Mouse (Mus musculus) thymus, postnatal 14 days (tissue): Measurements from ENCODE around the gene Ank3.

Experiments
- DNase-seq: peaks from one replicate; pipeline ENCODE4 v3.0.0; 2021

Gene Ank3

DNA sequence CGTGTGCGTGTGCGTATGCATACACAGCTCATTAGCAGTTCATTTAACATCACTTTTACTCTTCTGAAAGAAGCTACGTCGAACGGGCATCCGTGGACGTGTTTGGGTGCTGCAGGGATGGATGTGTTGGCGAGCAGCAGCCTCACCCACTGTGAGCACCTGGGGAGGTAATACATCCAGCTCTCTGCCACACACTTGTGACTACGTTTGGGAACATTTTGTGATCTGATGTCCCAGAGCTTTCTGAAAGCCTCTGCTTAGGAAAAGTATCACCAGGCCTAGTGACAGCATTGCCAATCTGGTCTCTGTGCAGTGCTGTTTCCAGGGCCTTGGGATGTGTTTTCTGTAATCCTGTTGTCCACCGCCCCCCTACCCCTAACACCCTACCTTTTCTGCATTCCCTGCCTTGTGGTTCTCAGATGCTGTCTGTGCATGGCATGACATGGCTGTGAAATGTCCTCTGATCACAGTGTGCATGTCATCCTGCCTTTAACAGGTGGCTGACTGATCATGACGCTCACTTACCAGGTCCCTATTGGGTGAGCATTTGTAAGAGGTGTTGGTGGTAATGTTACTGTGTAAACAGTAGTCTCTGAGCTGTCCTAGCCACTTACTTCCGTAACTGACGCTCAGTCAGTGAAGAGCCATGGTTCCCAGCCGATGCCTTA, 178.6 kb downstream of the Ank3 start:
- DNase-seq, result no peak

DNA sequence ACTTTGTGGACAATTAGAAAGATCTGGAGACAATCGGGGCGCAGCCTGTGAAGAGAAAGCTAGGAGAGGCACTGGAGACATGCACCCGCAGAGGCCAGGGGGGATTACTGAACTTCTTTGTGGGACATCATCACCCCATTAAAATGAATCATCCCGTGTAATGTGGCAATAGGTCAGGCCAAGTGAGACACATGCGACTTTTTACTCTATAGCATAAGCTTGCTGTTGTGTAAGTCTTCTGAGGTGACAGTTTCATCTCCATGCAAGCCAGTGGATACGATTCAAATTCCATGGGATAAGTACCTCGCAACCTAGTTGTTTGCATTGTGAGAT, 179.1 kb downstream of the Ank3 start:
- DNase-seq, result no peak

DNA sequence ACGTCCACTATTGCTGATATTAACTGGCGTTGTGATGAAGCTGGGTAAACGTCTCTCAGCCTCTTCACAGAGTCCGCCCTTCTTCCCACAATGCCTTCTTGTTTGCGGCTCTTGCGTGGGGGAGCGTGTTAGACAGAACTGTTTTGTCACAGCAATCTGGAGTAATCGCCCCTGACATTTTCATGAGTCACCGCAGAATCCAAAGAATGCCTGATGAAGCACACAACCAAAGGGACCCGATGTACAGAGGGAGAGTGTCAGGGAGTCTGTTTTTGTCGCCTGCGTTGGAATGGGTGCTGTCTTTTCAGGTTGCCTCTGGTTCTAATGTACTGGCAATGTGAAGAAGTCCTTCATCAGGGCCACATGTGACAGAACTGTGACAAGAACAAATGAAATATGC, 181.0 kb downstream of the Ank3 start:
- no peak for DNase-seq

DNA sequence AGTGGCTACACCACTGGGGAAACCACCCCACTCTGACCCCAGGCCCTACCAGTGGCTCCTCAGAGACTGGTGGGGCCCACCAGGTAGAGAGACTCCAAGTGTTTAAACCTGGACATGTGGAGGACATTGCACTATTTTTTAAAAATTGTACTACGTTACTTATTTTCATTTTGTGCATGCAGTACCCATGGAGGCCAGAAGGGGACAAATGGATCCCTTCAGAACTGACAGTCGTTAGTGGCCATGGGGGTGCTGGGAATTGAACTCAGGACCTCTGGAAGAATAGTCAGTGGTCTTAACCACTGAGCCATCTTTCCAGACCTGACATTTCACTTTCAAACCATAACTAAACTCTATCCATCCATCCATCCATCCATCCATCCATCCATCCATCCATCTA, 183.0 kb downstream of the Ank3 start:
- DNase-seq, result no peak

DNA sequence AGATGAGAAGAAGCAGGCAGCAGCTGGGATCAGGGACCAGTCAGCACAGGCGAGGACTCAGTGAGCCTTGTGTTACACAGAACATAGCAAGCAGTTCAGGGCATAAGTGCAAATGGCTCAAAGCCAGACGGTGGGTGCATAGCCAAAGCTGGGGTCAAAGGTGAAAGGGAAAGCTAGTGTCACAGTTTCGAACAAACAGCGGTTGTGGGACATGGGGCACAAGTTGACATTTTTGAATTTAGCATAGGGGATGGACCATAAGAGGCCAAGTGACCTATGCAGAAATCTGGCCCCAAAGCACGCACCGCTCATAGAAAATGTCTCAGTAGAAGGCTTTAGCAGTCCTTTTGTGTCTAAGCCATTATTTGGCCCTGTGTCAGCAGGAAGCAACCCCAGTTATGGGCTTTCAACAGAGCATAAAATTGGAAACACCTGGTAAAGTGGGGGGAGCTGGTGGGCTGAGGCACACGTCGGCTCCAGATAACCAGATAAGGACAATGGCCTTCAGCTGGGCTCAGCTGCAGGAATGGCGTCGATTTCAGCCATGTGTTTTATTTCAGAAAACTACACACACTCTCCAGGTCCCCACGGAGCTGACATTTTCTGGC, 185.4 kb downstream of the Ank3 start:
- DNase-seq, result no peak

DNA sequence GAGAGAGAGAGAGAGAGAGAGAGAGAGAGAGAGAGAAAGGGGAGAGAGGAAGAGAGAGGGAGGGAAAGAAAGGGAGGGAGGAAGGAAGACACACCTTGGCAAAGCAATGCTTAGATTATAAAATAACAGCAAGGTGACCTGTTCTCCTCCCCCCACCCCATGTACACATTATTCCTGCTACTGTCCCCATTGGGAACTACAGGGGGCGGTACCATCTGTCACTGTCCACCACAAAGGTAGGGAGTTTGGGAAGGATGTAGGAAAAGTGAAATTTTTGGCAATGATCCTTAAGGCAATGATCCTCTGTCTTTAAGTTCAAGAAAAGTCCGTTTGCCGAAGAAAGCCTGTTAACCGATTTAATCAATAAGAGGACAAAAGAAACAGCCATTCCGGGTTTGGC, 186.0 kb downstream of the Ank3 start:
- no peak for DNase-seq

DNA sequence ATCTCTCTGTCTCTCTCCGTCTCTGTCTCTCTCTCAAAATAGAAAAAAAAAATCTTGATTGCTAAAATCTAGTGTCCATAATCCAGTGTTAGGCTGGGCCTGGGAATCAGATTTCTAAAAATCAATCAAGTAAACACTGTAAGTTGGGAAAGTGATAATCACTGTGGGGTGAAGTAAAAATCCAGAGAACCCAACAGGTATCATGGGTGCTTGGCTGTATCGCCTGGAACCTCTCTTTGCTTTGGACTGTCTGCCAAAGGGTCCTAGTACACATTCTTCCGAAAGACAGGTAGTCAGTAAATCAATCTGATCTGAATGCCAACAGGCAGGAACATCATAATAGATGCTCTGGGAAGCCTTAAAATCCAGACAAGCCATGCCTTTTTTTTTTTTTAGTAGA, 186.7 kb downstream of the Ank3 start:
- DNase-seq, result no peak

DNA sequence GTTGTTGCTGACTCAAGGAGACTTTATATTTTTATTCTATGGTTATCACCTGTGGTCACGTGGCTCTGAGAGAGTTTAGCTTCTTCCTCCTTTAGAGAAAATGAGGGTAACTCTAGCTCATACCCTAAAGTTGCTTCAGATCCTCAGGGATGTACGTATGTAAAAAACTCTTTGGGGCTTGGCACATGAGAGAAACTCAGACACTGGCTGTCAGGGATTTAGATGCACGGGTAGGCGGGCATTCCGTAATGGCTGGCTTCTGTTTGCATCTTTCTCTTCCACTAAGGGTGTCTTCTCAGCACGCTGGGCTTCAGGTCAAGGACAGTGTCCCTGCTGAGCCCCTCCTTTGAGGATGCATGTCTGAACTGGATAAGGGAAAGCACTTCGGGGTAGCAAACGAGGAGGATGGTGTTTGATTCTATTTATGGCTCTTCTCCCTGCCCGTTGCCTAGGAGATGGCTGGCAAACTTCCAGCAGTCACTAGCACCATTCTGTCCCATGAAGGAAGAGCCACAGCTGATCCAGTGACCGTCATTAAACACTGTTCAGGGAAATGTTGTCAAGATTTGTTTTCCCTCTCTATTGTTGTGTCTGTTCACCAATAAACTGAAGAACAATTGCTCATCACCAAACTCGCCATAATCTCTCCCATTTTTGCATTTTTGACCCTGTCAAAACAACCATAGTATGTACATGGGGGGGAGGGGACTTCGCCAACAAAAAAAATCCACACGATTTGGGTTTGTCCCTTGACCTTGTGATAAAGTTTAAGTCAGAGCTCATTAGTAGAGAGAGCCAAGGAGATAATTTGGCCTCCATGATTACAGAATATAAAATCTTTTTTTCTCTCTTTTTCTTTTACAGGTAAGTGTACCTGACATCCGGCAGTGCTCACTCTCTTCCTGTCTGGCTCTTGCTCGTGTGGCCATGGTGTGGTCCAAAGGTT, 195.9 kb downstream of the Ank3 start:
- no peak for DNase-seq

DNA sequence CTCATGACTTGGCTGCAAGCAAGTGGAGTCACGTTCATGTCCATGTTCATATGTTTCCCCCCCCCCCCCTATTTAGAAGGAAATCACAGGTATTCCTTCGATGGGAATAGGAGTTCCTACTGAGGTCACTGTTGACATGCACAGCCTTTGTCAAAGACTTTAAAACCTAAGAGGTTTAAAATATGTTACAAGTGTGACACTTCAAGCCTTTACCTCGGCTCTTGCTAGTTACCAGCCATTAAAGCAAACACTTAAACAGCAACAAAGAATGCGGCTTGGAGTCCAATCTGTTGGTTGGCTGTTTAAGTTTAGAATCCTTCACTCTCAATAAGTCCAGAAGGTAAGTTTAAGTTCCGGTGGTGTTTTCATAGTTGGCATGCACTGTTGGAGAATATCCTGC, 196.9 kb downstream of the Ank3 start:
- no peak for DNase-seq

DNA sequence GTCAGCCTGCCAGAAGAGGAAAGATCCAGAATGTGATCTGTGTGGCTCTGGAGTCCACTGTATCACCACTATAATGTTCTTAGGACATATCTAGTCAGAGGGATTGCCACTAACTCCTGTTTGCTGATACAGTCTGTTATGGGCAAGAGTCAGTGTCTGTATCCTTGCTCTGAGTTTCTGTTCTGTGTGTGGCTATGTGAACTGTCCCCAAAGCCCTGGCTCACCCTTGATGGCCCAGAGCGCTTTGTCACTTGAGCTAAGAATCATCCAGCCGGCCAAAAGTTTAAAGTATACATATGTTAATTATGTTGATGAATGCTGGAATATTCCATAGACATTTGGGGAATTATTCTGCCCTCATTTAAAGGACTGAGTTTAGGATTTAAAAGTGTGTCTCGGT, 202.9 kb downstream of the Ank3 start:
- no peak for DNase-seq

DNA sequence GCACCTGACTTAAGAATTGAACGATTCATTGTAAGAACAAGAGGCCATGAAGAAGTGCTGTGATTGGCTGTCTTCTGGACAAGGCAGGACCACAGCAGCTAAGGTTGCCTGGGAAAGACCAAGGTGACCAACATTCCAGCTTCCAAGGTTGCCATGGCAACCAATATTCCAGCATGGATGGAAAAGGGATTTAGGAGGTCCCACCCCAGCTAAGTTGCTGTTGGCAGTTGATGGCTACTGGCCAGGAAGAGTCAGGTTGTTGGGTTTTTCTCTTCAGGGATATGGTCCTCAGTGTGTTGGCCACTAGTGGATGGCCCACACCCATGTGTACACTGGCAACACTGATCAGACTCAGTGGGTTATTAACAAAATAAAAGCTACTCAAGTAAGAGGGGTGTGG, 204.1 kb downstream of the Ank3 start:
- no peak for DNase-seq

DNA sequence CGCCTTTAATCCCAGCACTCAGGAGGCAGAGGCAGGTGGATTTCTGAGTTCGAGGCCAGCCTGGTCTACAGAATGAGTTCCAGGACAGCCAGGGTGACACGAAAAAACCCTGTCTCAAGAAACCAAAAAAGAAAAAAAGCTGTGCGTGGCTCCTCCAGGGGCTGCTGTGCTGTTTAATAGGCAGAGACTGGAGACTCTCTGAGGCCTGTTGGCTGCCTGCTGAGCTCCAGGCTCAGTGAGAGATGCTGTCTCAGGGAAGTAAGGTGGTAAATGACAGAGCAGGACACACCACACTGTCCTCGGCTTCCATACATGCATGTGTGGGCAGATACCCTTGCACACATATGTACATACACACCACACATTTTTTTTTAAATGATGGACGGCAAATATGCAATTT, 206.0 kb downstream of the Ank3 start:
- no peak for DNase-seq

DNA sequence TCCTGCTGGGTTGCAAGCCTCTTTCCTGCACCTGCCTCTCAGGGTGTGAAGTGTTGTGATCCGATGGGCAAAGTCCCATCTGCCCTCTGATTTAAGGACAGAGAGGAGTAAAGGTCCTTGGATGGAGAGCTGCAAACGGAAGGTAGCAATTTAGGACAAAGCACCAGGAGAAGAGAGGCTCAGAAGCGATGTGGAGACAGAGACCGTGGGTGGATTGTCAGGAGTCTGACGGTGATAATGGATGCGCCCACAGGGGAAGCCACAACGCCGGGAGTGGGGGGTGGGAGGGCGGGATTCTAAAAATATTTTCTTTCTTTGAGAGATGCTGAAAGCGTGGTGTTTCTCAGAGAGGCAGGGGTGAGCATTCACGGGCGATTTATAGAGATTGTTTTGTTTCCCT, 206.6 kb downstream of the Ank3 start:
- no peak for DNase-seq

DNA sequence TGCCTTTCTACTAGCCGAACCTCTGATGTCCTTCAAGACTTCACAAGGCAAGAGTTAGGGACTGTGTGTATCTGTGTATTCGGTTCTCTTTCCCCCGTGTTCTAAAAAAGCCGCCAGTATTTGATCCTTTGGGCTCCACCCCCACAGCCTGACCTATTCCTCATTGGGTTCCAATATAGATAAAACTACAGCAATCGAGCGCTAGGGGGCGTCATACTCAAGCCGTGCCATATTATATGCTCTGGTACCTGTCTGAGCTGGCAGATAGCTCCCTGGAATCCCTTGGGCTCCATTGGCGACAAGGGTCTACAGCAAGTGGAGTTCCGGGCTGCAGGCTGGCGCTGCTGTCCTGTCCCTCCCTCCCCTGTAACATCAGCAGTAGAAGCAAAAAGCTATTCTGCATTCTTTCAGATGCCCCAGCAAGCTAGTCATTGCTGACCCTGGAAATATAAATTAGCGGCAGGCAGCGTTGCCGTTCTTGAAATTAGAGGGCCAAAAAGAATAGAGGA, 209.1 kb downstream of the Ank3 start:
- no peak for DNase-seq

DNA sequence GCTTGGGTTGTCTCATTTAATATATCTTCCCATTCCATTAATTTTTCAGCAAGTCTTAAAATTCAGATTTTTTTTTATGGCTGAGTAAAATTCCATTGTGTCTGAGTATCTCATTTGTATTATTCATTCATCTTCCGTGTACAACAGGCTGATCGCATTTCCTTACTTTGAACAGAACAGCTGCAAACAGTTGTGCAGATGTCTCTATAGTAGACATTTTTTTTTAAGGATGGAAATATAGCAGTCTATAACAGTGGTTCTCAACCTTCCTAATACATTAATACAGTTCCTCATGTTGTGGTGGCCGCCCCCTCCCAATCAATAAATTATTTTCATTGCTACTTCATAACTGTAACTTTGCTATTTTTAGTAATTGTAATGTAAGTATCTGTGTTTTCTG, 212.7 kb downstream of the Ank3 start:
- DNase-seq, result no peak

DNA sequence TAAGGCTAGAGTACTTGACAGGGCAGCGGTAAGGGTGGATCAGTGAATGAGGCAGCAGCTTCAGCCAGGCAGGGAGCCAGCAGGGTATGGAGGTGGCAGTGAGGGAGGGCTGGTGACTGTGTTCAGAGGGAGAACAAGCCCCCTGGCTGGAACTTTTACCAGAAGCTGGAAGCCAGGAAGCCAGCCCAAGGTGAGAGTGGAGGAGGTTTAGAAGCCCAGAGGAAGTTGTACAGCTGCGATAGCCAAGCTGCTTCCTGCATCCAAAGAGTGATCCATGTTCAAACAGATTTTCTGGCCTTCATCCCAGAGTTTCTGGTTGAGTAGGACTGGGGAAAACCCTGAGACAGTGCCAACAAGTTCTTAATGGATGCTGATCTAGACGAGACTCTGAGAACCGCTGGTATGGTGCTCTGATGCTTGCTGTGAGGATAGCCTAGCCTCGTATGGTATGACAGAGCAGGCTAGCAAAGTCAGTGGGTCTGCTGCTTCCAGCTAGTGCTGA, 213.3 kb downstream of the Ank3 start:
- no peak for DNase-seq

DNA sequence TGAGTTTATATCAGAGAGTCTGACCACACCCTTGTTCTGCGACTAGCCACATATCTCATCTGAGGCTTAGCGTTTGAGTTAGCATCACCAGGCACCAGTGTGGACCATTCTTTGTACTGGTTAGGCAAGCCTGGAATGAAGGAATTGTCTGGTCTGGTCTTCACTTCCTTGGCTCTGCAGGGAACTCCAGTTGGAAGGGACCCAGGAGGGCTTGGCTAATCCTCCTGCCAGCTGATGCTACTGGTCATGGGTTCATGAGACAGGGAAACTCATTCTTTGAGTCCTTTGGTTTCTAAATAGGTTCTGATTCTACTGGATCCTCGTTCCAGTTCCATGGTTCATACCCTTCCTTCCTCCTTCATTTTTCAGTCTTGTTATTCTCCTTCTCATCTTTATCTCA, 218.4 kb downstream of the Ank3 start:
- DNase-seq, result no peak

DNA sequence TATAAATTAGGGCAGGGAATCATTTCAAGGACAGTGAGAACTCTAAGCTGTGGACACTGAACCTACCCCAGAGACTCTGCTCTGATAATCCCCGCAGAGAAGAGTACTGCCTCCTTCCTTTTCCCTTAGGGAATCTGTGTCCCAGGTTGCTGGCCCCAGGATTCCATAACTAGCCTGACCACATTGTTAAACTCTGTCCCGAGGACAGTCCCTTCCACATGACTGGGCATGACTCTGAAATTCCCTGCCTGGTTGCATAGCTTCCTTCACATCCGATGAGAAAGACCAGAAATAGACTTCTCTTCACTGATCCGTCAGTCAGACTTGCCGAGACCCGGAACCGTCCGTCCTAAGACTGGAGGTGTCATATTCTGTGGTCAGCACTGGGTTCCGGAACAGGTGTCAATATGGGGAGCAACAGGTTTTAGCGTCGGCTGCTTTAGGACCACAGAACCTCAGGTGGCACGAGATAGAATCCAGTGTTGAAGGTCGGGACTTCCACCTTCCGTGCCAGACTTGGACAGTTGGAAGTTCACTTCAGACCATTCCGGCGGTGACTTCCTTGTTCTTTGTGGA, 219.1 kb downstream of the Ank3 start:
- DNase-seq, result no peak

DNA sequence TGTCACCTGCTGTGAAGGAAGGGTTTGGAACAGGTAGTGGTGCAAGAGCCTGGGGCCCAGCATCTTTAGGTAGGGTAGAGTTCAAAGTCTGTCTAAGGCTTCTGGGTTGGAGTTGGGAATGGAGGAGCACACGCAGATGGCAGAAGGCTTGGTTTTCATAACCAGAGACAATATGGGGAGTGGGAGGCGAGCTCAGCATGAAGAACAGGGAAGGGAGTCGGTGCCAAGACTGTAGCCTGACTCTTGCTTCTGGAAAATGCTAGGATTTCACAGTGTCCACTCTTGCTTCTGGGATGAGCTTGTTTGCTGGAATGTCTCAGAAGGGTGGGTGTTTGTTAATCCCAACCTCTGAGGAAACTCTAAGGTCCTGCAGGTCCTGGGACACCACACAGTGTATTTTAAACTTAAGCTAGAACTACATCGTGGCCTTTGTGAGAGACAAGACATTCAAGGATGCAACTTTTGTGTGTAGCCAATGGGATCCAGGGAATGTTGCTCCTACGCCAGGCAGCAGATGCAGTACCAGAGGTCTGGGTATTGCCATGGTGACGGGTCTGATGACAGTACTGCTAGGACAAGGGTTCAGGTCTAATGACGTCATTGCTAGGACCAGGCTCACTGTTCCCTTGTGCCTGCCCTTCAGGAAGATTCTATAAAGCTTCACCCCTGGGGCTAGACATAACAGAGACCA, 222.3 kb downstream of the Ank3 start:
- no peak for DNase-seq

DNA sequence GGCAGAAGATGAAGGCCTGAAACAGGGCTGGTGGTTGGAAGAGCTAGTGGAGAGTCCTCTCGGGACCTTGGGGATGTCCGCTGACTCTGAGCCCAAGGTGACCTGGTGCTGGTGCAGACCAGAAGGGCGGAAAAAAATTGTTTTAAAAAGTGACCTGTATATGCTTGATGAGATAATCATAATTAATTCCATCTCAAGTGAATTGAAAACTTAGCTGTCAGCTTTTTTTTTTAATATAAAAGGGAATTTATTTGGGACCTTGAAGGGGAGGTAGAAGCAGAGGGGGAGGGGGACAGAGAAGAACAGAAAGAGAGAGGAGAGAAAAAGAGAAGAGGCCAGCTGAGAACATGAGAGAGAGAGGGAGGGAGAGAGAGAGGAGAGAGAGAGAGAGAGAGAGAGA, 229.2 kb downstream of the Ank3 start:
- DNase-seq, result no peak

DNA sequence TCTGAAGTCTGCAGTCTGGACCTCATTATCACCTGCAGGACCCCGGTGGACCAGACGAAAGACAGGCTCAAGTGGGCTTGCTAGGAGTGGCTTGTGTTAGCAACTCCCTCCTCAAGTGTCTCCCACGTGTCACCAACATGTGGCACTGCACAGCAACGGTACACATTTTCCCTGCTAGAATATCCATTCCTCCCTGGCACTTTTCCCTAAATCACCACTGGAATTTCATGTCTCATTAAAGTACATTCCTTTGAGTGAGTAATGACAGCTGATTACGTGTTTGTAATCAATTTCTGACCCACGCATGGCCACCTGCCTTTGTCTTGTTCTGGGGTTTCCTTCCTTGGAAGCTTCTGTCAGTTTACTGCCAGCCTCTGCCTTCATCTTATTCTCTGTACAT, 230.2 kb downstream of the Ank3 start:
- no peak for DNase-seq

DNA sequence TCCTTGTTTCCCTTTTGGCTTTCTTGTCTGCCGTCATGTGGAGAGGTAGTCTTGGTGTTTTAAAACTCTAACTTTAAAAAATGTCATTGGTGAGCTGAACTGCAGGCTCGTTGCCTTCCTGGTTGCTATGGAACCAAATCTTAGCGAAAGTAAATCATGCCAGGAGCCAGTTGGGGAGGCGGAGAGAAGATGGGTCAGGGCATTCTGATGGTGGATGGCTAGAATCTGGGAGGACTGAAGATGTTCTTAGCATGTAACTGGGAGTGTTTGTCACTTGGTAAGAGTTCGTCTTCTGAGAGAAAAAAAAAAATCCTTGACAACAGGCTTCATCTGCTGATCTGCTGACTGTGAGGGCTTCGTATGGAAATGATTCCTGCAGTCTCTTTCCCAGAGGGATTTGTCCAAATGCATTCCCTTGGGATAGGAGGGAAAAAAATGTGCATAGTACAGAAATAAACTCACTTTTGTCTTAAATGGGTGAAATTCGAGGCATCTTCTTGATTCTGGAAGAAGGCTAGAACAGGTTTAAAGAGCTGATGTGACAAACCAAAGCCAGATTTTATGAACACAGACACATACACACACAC, 232.3 kb downstream of the Ank3 start:
- DNase-seq, result no peak
